Mouse (Mus musculus) limb, embryonic 11.5 days (tissue): Measurements from ENCODE around the gene Arhgef2. TPM values are rescaled to one million over a fixed set of nuclear protein-coding genes. Genes with fewer than 3 reads are reported as not detected.

ENCODE experiments used
- ATAC-seq: fragments of 200-750 bp; cut with Nextera tagmentation; 2 replicates; pipeline ENCODE4 v1.8.0; 2017; ENCODE audit warnings: low read depth; ENCODE audit not compliant: insufficient number of reproducible peaks, low FRiP score, low TSS enrichment
- DNase-seq: peaks from one replicate; pipeline ENCODE4 v3.0.0-alpha.2; 2015; ENCODE audit warnings: low spot score
- H3K27ac ChIP-seq: fragments of 300-500 bp; sonication (generic); replicated peaks from 2 replicates; pipeline ENCODE4 v1.5.1; 2014; ENCODE audit warnings: low read depth, mild to moderate bottlenecking, low read length
- H3K27me3 ChIP-seq: fragments of 300-500 bp; sonication (generic); 2 replicates; pipeline ENCODE4 v1.6.1; 2014; ENCODE audit warnings: mild to moderate bottlenecking, low read length, mixed read lengths; ENCODE audit not compliant: control insufficient read depth, insufficient read depth
- H3K36me3 ChIP-seq: fragments of 300-500 bp; sonication (generic); 2 replicates; pipeline ENCODE4 v1.6.1; 2014; ENCODE audit warnings: mild to moderate bottlenecking, low read length, moderate library complexity, mixed read lengths; ENCODE audit not compliant: control insufficient read depth, insufficient read depth
- H3K4me1 ChIP-seq: fragments of 300-500 bp; sonication (generic); 2 replicates; pipeline ENCODE4 v1.6.1; 2014; ENCODE audit warnings: low read length, mixed read lengths; ENCODE audit not compliant: control insufficient read depth, insufficient read depth
- H3K4me2 ChIP-seq: fragments of 300-500 bp; sonication (generic); 2 replicates; pipeline ENCODE4 v1.6.1; 2014; ENCODE audit warnings: low read depth, mild to moderate bottlenecking, moderate library complexity; ENCODE audit not compliant: severe bottlenecking
- H3K4me3 ChIP-seq: fragments of 300-500 bp; sonication (generic); 2 replicates; pipeline ENCODE4 v1.5.1; 2014; ENCODE audit warnings: low read depth, low read length
- H3K9ac ChIP-seq: fragments of 300-500 bp; sonication (generic); 2 replicates; pipeline ENCODE4 v1.6.1; 2014; ENCODE audit warnings: mild to moderate bottlenecking, low read length
- H3K9me3 ChIP-seq: fragments of 300-500 bp; sonication (generic); 2 replicates; pipeline ENCODE4 v1.6.1; 2016; ENCODE audit warnings: low read length; ENCODE audit not compliant: control insufficient read depth
- WGBS: fragments of 180-500 bp; shearing (Covaris S2); extraction: QIAGEN DNeasy Blood & Tissue Kit; methylation state at CpG from one replicate; pipeline ENCODE4 v1.1.7; 2014; 5-methylcytosine and 5-hydroxymethylcytosine counted together
- polyA plus RNA-seq: library from polyadenylated mRNA; unstranded; fragments of >200 nt; fragmentation: Nextera tagmentation; extraction: Ambion mirVana; gene quantifications from 2 replicates; pipeline ENCODE4 v1.2.1, GENCODE M21; 2014

Arhgef2 gene
- polyA plus RNA-seq, 1 experiment from 2014 or later: 134 TPM

- ATAC-seq: no peak
- Histone ChIP-seq H3K9me3 (no peaks in the 10 kb centered on the region), H3K27ac (no peak overlapping the region), H3K4me2 (peak overlapping the region; percentile 63; the same call in 1 of the 2 replicates), H3K4me1 (peaks cover 15% of the 10 kb centered on the region), H3K36me3 (peaks cover 3% of the 10 kb centered on the region; the same call in 1 of the 2 replicates), H3K9ac (0 out of 2 replicates have a peak overlapping the region, but pooled peaks have one; percentile 35), H3K4me3 (no peak overlapping the region), H3K27me3 (no peaks in the 10 kb centered on the region)
- WGBS: 62% methylated on average over 2 of the region's 2 CpGs
- no peak for DNase-seq
These were observed 19.2 kb downstream of the Arhgef2 start for GRCm38 (mm10) chr3:88624951-88625350.

- ATAC-seq (no peak), DNase-seq (no peak)
- Histone ChIP-seq H3K4me2 (no peak overlapping the region), H3K27ac (no peak overlapping the region), H3K9ac (0 out of 2 replicates have a peak overlapping the region, but pooled peaks have one; percentile 12), H3K4me3 (no peak overlapping the region), H3K4me1 (peaks cover 11% of the 10 kb centered on the region), H3K27me3 (no peaks in the 10 kb centered on the region), H3K9me3 (no peaks in the 10 kb centered on the region), H3K36me3 (peaks cover 3% of the 10 kb centered on the region; the same call in 1 of the 2 replicates)
- WGBS: 91% methylated on average over 7 of the region's 7 CpGs
These were observed 19.8 kb downstream of the Arhgef2 start for GRCm38 (mm10) chr3:88625531-88625930.

GRCm38 (mm10) chr3:88626316-88626715, 20.6 kb downstream of the Arhgef2 start:
- Histone ChIP-seq H3K9me3 (no peaks in the 10 kb centered on the region), H3K36me3 (peaks cover 6% of the 10 kb centered on the region; the same call in 1 of the 2 replicates), H3K4me2 (no peak overlapping the region), H3K4me3 (no peak overlapping the region), H3K27ac (no peak overlapping the region), H3K9ac (peak overlapping the region; percentile 14; the same call in 1 of the 2 replicates), H3K27me3 (no peaks in the 10 kb centered on the region), H3K4me1 (peaks cover 10% of the 10 kb centered on the region)
- DNase-seq: no peak
- WGBS: 79% methylated on average over 7 of the region's 7 CpGs
- ATAC-seq: no peak

GRCm38 (mm10) chr3:88627114-88627513, 21.3 kb downstream of the Arhgef2 start:
- Histone ChIP-seq H3K27ac (no peak overlapping the region), H3K27me3 (no peaks in the 10 kb centered on the region), H3K9me3 (no peaks in the 10 kb centered on the region), H3K9ac (no peak overlapping the region), H3K4me1 (peaks cover 10% of the 10 kb centered on the region), H3K36me3 (peaks cover 9% of the 10 kb centered on the region; the same call in 1 of the 2 replicates), H3K4me2 (no peak overlapping the region), H3K4me3 (no peak overlapping the region)
- WGBS: 61% methylated on average over 4 of the region's 4 CpGs
- DNase-seq (no peak), ATAC-seq (no peak)

GRCm38 (mm10) chr3:88627535-88627934, 21.8 kb downstream of the Arhgef2 start:
- Histone ChIP-seq H3K9me3 (no peaks in the 10 kb centered on the region), H3K9ac (no peak overlapping the region), H3K4me3 (no peak overlapping the region), H3K4me2 (no peak overlapping the region), H3K4me1 (peaks cover 10% of the 10 kb centered on the region), H3K27me3 (no peaks in the 10 kb centered on the region), H3K36me3 (peaks cover 13% of the 10 kb centered on the region; the same call in 1 of the 2 replicates), H3K27ac (no peak overlapping the region)
- 81% methylated on average over 2 of the region's 2 CpGs for WGBS
- no peak for ATAC-seq
- DNase-seq: no peak

- no peak overlapping the region for H3K4me2 ChIP-seq
- H3K27ac ChIP-seq: no peak overlapping the region
- no peaks in the 10 kb centered on the region for H3K9me3 ChIP-seq
- WGBS: 82% methylated on average over 4 of the region's 4 CpGs
- H3K4me3 ChIP-seq: no peak overlapping the region
- peaks cover 18% of the 10 kb centered on the region for H3K36me3 ChIP-seq
- ATAC-seq: no peak
- H3K9ac ChIP-seq: no peak overlapping the region; the same call in 1 of the 2 replicates
- H3K27me3 ChIP-seq: no peaks in the 10 kb centered on the region
- peaks cover 9% of the 10 kb centered on the region for H3K4me1 ChIP-seq
- DNase-seq: no peak
These were observed 23.0 kb downstream of the Arhgef2 start for GRCm38 (mm10) chr3:88628766-88629165.

GRCm38 (mm10) chr3:88629244-88629643, 23.5 kb downstream of the Arhgef2 start:
- Histone ChIP-seq H3K9me3 (no peaks in the 10 kb centered on the region), H3K36me3 (peaks cover 23% of the 10 kb centered on the region), H3K4me1 (peaks cover 5% of the 10 kb centered on the region), H3K4me3 (no peak overlapping the region), H3K27me3 (no peaks in the 10 kb centered on the region), H3K4me2 (no peak overlapping the region), H3K9ac (no peak overlapping the region; the same call in 1 of the 2 replicates), H3K27ac (no peak overlapping the region)
- WGBS: 82% methylated on average over 13 of the region's 13 CpGs
- ATAC-seq: no peak
- no peak for DNase-seq

- 78% methylated on average over 9 of the region's 9 CpGs for WGBS
- H3K27me3 ChIP-seq: no peaks in the 10 kb centered on the region
- no peaks in the 10 kb centered on the region for H3K9me3 ChIP-seq
- H3K4me2 ChIP-seq: no peak overlapping the region
- H3K9ac ChIP-seq: no peak overlapping the region
- DNase-seq (no peak), ATAC-seq (peak; percentile 57; the same call in 1 of the 2 replicates)
- H3K4me3 ChIP-seq: no peak overlapping the region
- H3K4me1 ChIP-seq: no peaks in the 10 kb centered on the region
- H3K27ac ChIP-seq: no peak overlapping the region
- peaks cover 30% of the 10 kb centered on the region for H3K36me3 ChIP-seq
These were observed 24.3 kb downstream of the Arhgef2 start for GRCm38 (mm10) chr3:88630018-88630417.

GRCm38 (mm10) chr3:88630849-88631341, 25.1 kb downstream of the Arhgef2 start:
- no peaks in the 10 kb centered on the region for H3K9me3 ChIP-seq
- 83% methylated on average over 6 of the region's 6 CpGs for WGBS
- H3K4me3 ChIP-seq: no peak overlapping the region
- no peak for ATAC-seq
- H3K4me2 ChIP-seq: no peak overlapping the region
- H3K27me3 ChIP-seq: no peaks in the 10 kb centered on the region
- peaks cover 39% of the 10 kb centered on the region for H3K36me3 ChIP-seq
- H3K4me1 ChIP-seq: no peaks in the 10 kb centered on the region
- DNase-seq: no peak
- no peak overlapping the region for H3K27ac ChIP-seq
- H3K9ac ChIP-seq: no peak overlapping the region
